Mouse (Mus musculus): ENCODE measurements around the gene Hist1h4b. TPM values are rescaled to one million over a fixed set of nuclear protein-coding genes. Genes with fewer than 3 reads are reported as not detected.

Gene Hist1h4b
- polyA plus RNA-seq, 2 experiments: 4.4 to 26.6 TPM

GRCm38 (mm10) chr13:23778339-23778738 lies 21.5 kb downstream of the Hist1h4b start:
- Histone ChIP-seq H3K9me3 (ENCODE audit: control insufficient read depth, low read length) (no peaks in the 10 kb centered on the region), H3K27ac (replicated peaks; ENCODE audit: low read depth, low read length) (no peak overlapping the region), H3K9ac (ENCODE audit: low read depth, low read length, severe bottlenecking) (no peak overlapping the region), H3K4me3 (replicated peaks; ENCODE audit: low read length) (no peak overlapping the region), H3K4me1 (ENCODE audit: control insufficient read depth, insufficient read depth, low read length) (no peaks in the 10 kb centered on the region), H3K36me3 (ENCODE audit: control insufficient read depth, insufficient read depth, low read length) (no peaks in the 10 kb centered on the region), H3K27me3 (ENCODE audit: control insufficient read depth, insufficient read depth, low read length) (no peaks in the 10 kb centered on the region), H3K4me2 (replicated peaks; ENCODE audit: low read depth, low read length, severe bottlenecking) (no peak overlapping the region)
- ATAC-seq (ENCODE audit: low FRiP score, low read depth) (no peak), DNase-seq (ENCODE audit: low spot score) (no peak)
- 93% methylated on average over 7 of the region's 7 CpGs for WGBS
- TF ChIP-seq POLR2A (IDR thresholded peaks at IDR 0.05; ENCODE audit: borderline replicate concordance, extremely low read depth, insufficient read depth, insufficient read length): no peak

- no peaks in the 10 kb centered on the region for H3K36me3 ChIP-seq (ENCODE audit: control insufficient read depth, insufficient read depth, low read length)
- H3K27ac ChIP-seq (replicated peaks; ENCODE audit: low read depth, low read length): no peak overlapping the region
- H3K4me3 ChIP-seq (replicated peaks; ENCODE audit: low read length): no peak overlapping the region
- H3K4me1 ChIP-seq (ENCODE audit: control insufficient read depth, insufficient read depth, low read length): no peaks in the 10 kb centered on the region
- H3K9ac ChIP-seq (ENCODE audit: low read depth, low read length, severe bottlenecking): no peak overlapping the region
- H3K9me3 ChIP-seq (ENCODE audit: control insufficient read depth, low read length): no peaks in the 10 kb centered on the region
- no peak for TF ChIP-seq POLR2A (IDR thresholded peaks at IDR 0.05; ENCODE audit: borderline replicate concordance, extremely low read depth, insufficient read depth, insufficient read length)
- ATAC-seq (ENCODE audit: low FRiP score, low read depth): no peak
- 83% methylated on average over 4 of the region's 4 CpGs for WGBS
- H3K27me3 ChIP-seq (ENCODE audit: control insufficient read depth, insufficient read depth, low read length): no peaks in the 10 kb centered on the region
- no peak for DNase-seq (ENCODE audit: low spot score)
- H3K4me2 ChIP-seq (replicated peaks; ENCODE audit: low read depth, low read length, severe bottlenecking): no peak overlapping the region
These were observed 22.2 kb downstream of the Hist1h4b start for GRCm38 (mm10) chr13:23779025-23779424.

- H3K4me3 ChIP-seq (replicated peaks; ENCODE audit: low read length): no peak overlapping the region
- H3K27ac ChIP-seq (replicated peaks; ENCODE audit: low read depth, low read length): no peak overlapping the region
- no peaks in the 10 kb centered on the region for H3K27me3 ChIP-seq (ENCODE audit: control insufficient read depth, insufficient read depth, low read length)
- peak; percentile 80 for DNase-seq (ENCODE audit: low spot score)
- H3K4me1 ChIP-seq (ENCODE audit: control insufficient read depth, insufficient read depth, low read length): no peaks in the 10 kb centered on the region
- ATAC-seq (ENCODE audit: low FRiP score, low read depth): peak; percentile 62; the same call in 1 of the 2 replicates
- no peaks in the 10 kb centered on the region for H3K36me3 ChIP-seq (ENCODE audit: control insufficient read depth, insufficient read depth, low read length)
- no peak for TF ChIP-seq POLR2A (IDR thresholded peaks at IDR 0.05; ENCODE audit: borderline replicate concordance, extremely low read depth, insufficient read depth, insufficient read length)
- WGBS: 45% methylated on average over 2 of the region's 2 CpGs
- no peak overlapping the region for H3K4me2 ChIP-seq (replicated peaks; ENCODE audit: low read depth, low read length, severe bottlenecking)
- H3K9me3 ChIP-seq (ENCODE audit: control insufficient read depth, low read length): no peaks in the 10 kb centered on the region
- H3K9ac ChIP-seq (ENCODE audit: low read depth, low read length, severe bottlenecking): no peak overlapping the region
These were observed 35.7 kb downstream of the Hist1h4b start for GRCm38 (mm10) chr13:23792520-23792919.

DNA sequence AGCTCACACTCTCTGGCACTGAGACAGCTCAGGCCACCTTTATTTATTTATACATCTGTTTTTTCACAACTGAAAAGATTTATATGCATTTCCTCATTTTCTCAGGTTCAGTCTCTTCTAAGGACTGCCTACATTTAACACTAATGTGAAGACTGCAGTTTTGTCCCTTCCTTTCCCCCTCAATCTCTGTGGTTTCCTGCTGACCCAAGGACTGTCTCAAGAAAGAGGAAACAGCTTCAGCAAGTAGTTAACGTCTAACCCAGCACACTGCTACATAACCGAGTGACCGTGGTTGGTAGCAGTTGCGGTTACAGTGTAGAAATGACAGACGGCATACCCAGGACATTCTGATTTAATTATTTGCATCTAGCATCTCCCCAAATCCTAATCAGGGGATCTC lies 42.6 kb downstream of the Hist1h4b start:
- DNase-seq (ENCODE audit: low spot score) (no peak), ATAC-seq (ENCODE audit: low FRiP score, low read depth) (no peak)
- no peaks in the 10 kb centered on the region for H3K9me3 ChIP-seq (ENCODE audit: control insufficient read depth, low read length)
- no peaks in the 10 kb centered on the region for H3K36me3 ChIP-seq (ENCODE audit: control insufficient read depth, insufficient read depth, low read length)
- H3K27ac ChIP-seq (replicated peaks; ENCODE audit: low read depth, low read length): no peak overlapping the region
- H3K9ac ChIP-seq (ENCODE audit: low read depth, low read length, severe bottlenecking): no peak overlapping the region
- no peak overlapping the region for H3K4me3 ChIP-seq (replicated peaks; ENCODE audit: low read length)
- H3K4me2 ChIP-seq (replicated peaks; ENCODE audit: low read depth, low read length, severe bottlenecking): no peak overlapping the region
- WGBS: 67% methylated on average over 5 of the region's 5 CpGs
- TF ChIP-seq POLR2A (IDR thresholded peaks at IDR 0.05; ENCODE audit: borderline replicate concordance, extremely low read depth, insufficient read depth, insufficient read length): no peak
- H3K4me1 ChIP-seq (ENCODE audit: control insufficient read depth, insufficient read depth, low read length): no peaks in the 10 kb centered on the region
- no peaks in the 10 kb centered on the region for H3K27me3 ChIP-seq (ENCODE audit: control insufficient read depth, insufficient read depth, low read length)

DNA sequence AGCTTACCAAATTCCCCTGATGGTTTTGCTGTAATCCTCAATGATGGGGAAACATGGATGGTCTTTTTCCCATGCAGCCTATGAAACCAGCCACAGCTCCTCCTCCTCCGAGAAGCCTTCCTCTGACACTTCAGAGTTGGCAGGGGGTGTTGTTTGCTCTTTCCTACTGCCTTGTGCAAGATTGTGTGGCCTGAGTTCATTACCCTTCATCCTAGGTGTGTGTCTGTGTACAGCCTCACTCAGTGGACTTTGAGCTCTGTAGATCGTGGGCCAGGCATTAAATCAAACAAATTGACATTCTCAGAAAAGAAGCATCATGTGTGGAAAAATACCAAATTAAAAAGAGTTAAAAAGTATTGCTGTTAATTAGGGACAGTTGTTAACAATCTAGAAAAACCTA lies 47.7 kb downstream of the Hist1h4b start:
- Histone ChIP-seq H3K27ac (replicated peaks; ENCODE audit: low read depth, low read length) (no peak overlapping the region), H3K4me3 (replicated peaks; ENCODE audit: low read length) (no peak overlapping the region), H3K9me3 (ENCODE audit: control insufficient read depth, low read length) (no peaks in the 10 kb centered on the region), H3K9ac (ENCODE audit: low read depth, low read length, severe bottlenecking) (no peak overlapping the region), H3K36me3 (ENCODE audit: control insufficient read depth, insufficient read depth, low read length) (no peaks in the 10 kb centered on the region), H3K4me1 (ENCODE audit: control insufficient read depth, insufficient read depth, low read length) (no peaks in the 10 kb centered on the region), H3K4me2 (replicated peaks; ENCODE audit: low read depth, low read length, severe bottlenecking) (no peak overlapping the region), H3K27me3 (ENCODE audit: control insufficient read depth, insufficient read depth, low read length) (no peaks in the 10 kb centered on the region)
- ATAC-seq (ENCODE audit: low FRiP score, low read depth) (no peak), DNase-seq (ENCODE audit: low spot score) (no peak)
- WGBS: 75% methylated on average over 2 of the region's 2 CpGs
- no peak for TF ChIP-seq POLR2A (IDR thresholded peaks at IDR 0.05; ENCODE audit: borderline replicate concordance, extremely low read depth, insufficient read depth, insufficient read length)
